Mouse (Mus musculus): ENCODE data around the gene Patl2.

Patl2 gene

DNA sequence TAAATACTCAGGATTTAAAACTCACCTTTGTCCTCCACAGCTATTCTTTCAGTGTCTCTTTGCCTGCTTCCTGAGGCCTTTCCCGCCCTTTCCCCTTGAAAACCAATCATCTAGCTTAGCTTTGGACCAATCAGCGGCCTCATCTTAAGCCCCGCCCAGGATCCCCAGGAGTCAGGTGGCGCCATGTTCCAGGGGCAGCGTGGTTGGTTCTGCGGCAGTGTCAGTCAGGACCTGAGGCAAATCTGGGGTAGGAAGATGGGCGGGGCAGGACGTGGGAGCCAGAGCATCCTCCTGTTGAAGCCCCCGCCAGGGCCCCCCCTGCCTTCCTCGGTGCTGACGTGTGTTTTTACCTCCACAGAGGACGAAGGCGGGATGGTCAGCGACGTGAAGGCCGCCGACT is at the start of gene Patl2, which contains the start of gene Terb2:
Patl2 (minus strand) TSS at position 84 of the 400 bp plus-strand sequence.
Terb2 (plus strand) TSS at position 167 of the 400 bp plus-strand sequence.
- no peak for DNase-seq

GRCm38 (mm10) chr2:122235425-122235824 is 49.4 kb upstream of the Patl2 start:
- peak; percentile 30 for DNase-seq

DNA sequence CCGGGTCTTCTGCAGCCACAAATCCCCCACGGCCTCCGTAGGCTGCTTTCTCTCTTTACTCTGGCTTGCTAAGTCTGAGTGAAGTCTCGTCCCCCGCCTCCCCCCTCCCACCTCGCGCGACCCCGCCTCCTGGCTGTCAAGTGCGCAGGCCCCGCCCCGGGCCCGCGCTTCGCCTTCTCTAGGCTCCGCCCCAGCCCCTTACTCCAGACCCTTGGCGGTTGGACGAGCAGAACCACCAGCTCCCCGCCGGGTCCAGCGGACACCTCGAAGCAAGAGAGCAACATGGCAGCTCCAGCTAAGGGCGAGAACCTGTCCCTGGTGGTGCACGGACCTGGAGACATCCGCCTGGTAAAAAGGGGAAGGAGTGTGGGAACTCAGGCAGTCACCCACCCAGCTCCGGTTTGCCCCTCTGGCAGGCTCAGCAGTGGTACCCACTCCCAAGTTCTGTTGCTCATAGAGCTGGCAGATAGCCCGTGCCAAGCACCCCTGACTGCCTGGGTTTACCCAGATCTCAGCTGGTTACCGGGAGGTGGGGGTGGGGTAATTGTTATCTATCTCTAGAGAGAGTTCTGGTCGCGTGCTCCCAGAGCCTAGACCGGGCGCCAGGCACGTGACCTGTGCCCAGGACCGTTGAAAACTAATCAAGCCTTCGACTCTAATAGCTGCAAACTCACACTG is 48.8 kb upstream of the Patl2 start, which contains the start of gene Sord:
Sord (plus strand) TSS at position 139 of the 678 bp plus-strand sequence.
- peak; percentile 91 for DNase-seq

DNA sequence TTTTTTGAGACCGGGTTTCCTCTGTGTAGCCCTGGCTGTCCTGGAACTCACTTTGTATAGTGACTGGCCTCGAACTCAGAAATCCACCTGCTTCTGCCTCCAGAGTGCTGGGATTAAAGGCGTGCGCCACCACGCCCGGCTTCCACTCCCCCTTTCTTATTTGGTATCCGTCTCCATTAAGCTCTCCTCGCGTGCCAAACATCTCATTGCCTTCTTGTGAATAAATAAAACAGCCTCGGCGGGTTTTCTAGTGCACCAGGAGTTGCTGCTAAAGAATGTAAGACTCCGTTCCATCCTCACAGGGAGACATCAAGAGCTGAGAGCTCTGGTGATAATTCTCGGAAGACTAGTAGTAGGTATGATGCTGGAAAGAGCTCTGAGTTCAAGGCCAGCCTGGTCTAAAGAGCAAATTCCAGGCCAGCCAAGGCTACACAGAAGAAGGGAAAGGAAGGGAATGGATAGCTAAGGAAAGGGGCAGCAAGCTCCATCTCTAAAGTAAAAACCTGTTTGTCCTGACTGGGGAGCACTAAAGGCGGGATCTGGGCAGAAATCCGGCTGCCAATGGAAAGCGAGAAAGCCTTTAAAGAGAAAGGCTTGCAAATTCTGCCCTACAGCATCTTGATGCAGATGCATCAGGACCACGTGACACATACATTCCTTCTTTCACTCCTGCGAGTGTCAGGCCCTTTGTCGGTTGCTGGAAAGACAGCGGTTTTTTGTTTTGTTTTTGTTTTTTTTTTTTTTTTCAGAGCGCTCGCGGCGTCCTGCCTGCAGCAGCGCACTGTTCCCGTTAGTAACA is 48.0 kb upstream of the Patl2 start:
- DNase-seq = peak; percentile 43

DNA sequence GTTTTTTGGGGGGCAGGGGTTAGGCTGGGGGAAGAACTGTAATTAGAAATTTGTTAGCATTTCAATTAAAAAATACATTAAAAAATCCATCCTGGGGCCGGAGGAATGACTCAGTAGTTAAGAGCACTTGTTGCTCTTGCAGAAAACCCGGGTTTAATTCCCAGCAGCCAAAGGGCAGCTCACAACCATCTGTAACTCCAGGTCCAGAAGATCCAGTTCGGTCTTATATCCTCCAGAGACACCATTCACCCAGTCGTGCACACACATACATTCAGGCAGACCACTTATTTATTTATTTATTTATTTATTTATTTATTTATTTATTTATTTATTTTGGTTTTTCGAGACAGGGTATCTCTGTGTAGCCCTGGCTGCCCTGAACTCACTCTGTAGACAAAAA is 47.4 kb upstream of the Patl2 start:
- DNase-seq = no peak

DNA sequence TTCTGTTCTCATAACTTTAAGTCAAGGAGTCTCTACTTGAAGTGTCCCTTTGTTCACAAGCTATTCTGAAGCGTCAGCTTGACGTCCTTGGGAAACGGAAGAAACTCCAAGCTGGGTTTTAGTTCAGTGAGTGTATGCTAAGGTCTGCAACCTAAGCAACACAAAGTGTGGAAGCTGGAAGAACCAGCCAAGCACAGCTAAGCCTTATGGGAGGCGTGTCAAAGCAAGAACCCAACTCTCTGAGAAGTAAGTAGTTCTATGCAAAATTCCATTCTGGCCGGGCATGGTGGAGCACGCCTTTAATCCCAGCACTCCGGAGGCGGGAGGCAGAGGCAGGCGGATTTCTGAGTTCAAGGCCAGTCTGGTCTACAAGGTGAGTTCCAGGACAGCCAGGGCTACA is 45.6 kb upstream of the Patl2 start:
- DNase-seq = no peak

DNA sequence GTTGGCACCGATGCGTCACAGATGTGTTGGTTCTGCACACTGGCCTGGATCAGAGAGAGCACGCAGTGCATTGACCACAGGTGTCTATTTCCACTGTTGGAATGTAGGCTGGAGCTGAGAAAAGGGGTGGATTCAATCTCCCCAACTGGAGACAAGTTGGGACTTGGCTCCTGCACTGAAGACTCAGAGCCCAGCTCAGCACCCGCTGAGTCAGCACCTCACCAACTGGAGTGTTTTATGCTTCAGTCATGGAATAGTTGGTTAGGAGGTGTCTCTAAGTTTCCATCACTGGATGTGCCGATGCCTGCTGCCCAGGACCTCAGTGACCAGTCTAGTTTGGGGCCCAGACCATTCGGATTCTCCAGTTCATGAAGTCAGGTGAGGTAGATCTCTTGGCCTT is 44.4 kb upstream of the Patl2 start:
- peak; percentile 32 for DNase-seq

GRCm38 (mm10) chr2:122223654-122224053 is 37.7 kb upstream of the Patl2 start:
- no peak for DNase-seq

DNA sequence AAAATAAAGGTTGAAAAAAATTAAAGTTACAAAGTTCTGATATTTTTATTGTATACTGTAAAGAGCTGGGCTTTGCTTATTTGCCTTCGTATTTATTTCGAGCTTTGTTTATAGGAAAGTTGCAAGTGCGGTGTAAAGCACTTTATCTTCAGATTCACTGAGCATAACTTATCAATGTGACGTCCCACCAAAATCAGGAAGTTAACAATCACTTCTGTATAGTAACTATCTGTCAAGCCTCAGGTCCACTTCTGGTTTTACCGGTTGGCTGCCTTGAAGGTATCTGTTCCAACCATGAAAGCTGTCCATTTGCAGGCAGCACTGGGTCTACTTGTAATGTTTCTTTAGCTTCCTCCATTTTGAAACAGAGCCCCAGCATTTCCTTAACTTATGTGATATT is 36.3 kb upstream of the Patl2 start:
- no peak for DNase-seq

DNA sequence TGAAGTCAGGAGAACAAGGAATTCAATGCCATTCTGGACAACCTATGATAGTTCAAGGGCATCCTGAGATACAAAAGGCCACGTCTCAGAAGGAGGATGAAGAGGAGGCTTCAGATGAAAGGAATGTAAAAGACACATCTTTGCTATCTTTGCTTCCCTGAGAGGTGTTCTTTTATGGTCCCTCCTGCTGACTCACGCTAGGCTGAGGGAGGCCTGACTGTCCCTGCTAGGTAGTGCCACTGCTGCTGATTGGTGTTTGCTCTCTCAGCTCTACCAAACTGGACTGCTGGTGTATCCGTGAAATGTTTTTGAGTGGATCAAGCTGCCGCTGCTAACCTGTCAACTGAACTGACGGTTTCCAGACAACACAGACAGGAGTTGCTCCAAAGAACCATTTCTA is 35.8 kb upstream of the Patl2 start:
- DNase-seq = peak; percentile 46

GRCm38 (mm10) chr2:122221378-122221777 is 35.4 kb upstream of the Patl2 start:
- no peak for DNase-seq

DNA sequence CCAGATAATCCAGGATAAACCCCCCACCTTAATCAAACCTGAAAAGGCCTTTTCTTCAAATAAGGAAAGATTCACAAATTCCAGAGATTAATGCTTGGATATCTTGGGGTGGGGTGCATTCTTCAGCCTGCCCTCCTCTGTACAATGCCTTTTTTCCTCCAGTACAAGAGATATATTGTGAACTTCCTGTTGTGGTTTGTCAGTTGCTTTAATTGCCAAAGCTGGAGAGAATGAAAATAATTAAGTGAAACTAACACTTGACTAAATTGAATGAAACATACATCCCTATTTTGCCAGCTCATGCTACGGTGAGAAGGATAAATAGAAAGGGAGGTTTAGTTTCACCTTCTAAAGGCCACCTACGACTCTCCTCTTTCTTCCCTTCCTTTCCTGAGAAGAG is 32.2 kb upstream of the Patl2 start:
- DNase-seq = no peak

DNA sequence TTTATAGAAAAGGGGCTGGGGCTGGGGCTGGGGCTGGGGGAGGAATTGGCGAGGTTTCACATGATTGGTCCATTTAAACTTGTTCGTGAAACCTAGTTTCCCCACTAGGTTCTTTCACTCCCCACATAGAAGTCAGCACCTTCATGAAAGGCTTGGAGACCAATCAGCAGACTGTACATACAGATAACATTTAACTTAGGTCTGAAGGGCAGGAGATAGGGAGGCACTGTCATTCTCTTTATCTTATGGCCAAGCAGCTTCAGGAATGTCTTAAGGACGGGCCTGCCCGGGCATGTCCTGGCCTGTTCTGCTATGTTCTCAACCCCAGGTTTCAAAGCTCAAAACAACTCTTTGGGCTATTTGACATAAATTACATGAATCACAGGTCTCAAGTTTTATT is 31.1 kb upstream of the Patl2 start:
- DNase-seq = peak; percentile 21

DNA sequence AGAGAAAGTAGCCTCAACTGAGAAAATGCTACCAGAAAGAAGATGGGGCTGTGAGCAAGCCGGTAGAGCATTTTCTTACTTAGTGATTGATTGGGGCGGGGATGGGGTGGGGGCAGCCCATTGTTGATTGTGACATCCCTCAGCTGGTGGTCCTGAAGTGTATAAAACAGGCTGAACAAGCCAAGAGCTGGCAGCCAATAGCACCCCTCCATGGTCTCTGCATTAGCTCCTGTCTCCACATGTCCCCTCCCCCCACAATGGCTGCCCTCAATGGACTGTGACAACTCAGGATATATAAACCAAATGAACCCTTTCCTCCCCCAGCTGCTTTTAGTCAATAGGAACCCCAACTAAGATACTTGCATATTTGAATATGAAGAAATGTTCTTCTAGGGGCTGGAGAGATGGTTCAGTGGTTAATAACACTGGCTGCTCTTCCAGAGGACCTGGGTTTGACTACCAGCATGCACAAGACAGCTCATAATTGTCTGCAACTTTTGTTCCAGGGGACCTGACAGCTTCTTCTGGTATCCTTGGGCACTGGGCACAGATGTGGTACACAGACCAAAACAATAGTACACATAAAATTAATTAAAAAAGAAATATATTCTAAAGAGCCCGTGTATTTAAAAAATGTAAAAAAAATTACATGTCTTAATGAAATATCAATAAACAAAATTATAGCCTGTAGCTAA is 24.7 kb upstream of the Patl2 start:
- DNase-seq = no peak

DNA sequence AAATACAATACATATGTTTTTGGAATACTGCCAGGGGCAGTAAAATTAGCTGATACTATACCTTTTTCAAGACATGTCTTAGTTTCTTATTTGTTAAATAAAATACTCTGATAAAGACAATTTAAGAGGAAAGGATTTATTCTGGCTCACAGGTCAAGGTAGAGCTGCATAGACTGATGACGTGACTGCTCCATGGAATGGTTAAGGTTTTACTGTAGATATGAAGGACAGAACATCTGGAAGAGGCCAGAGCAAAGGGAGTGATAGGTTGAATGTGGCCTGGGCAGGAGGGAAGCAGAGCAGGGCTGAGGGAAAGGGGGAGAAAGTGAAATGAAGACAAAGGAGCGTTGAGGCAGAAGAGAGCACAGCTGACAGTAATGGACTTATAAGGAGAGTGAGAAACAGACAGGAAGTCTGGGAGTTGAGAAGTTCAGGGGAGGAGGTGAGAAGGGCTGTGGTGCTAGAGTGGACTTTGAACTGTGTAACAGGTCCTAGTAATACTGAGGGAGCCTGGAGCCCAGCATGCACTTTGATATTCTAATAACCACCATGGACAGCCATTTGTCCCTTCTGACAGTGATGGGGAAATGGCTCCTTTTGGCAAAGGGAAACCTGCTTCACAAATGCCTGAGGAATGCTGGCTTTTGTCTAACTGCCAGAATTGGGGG is 20.6 kb upstream of the Patl2 start:
- no peak for DNase-seq

GRCm38 (mm10) chr2:122201501-122201900 is 15.5 kb upstream of the Patl2 start:
- DNase-seq = no peak

DNA sequence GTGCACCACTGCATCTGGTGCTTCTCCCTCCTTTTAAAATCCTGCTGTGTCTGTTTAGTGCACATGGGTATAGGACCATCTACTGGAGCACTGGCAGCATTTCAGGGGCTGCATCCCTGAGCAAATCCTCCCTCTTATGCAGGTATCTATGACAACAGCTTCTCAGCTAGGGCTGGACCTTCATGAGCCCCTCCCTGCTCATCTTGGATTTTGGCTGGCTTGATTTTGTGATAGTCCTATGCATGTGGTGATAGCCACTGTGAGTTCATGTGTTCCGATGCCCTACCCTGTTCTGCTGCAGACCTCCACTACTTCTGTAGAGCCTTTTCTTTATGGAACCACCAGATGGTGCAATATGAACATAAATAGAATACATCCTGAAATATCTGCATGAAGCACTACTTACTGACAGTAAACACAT is 8.5 kb upstream of the Patl2 start:
- DNase-seq = no peak

GRCm38 (mm10) chr2:122191849-122192248 is 5.9 kb upstream of the Patl2 start:
- no peak for DNase-seq

- DNase-seq = no peak
These were observed 762 bp upstream of the Patl2 start for GRCm38 (mm10) chr2:122186751-122187150.

DNA sequence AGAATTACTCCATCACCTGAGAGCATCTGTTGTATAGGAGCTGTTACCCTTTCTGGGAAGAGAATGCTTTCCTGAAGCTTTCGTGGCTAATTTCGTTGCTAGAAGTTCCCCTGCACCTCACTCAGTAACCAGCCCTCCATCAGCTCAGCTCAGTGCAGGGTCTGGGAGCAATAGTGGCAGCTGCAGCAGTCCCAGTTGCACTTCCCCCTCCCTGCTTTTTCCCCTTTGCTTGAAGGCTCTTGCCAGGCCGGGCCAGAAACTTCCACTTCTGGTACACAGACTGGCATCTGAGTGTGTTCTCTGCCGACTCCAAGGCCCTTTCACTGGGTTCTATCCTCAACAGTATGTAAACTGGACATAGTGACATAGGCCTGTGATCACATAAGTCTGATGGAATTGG is 903 bp downstream of the Patl2 start:
- no peak for DNase-seq

DNA sequence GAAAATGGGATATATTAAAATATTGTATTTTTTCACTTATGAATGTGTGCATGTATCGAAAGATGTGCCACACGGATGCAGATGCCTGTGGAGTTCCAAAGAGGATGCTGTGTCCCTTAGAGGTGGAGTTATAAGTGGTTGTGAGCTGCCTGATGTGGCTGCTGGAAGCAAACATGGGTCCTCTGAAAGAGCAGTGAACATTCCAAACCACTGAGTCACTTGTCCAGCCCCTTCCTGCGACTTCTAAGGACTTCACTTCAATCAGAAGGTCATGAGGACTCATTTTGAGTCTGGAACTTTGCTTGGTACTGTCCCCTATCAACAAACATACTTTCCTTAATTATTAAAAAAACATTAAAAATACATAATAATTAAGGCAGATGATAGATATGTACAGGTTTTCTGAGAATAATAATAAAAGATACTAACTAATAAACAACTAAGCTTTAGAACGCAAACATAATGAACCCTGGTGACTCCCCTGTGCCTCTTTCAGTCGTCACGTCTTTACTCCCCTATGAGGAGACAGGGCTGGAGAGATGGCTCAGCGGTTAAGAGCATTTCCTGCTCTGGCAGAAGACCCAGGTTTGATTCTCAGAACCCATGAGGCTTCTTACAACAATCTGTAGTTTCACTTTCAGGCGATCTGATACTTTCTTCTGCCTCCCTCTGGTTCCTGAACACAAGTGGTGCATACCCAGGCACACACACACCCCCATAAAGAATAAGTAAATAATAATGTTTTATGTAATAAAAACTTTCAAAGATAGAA is 5.8 kb downstream of the Patl2 start:
- DNase-seq = no peak

DNA sequence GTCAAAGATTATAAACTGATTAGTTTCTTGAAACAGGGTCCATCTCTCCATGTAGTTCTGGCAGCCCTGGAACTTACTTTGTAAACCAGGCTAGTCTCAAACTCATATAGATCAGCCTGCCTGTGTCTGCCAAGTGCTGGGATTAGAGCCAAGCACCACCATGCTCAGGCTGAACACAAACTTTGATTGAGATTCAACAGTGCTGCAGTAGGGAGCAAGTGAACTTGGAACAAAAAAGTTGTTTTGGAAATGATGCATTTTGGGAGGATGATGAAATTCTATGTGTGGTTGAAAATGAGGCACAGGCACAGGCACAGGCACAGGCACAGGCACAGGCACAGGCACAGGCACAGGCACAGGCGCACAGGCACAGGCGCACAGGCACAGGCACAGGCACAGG is 13.8 kb downstream of the Patl2 start:
- no peak for DNase-seq
